Mouse (Mus musculus) neural tube, embryonic 15.5 days (tissue): ENCODE measurements around the gene Arhgap15. TPM values are rescaled to one million over a fixed set of nuclear protein-coding genes. Genes with fewer than 3 reads are reported as not detected.

Experiments used
- ATAC-seq: fragments of 200-750 bp; cut with Nextera tagmentation; 2 replicates; pipeline ENCODE4 v1.8.0; 2017; ENCODE audit warnings: mild to moderate bottlenecking, moderate TSS enrichment, moderate library complexity; ENCODE audit not compliant: low FRiP score
- H3K27ac ChIP-seq: fragments of 300-500 bp; sonication (generic); replicated peaks from 2 replicates; pipeline ENCODE4 v1.5.1; 2015; ENCODE audit warnings: mild to moderate bottlenecking, inconsistent platforms
- H3K27me3 ChIP-seq: fragments of 300-500 bp; sonication (generic); replicated peaks from 2 replicates; pipeline ENCODE4 v1.6.1; 2015; ENCODE audit warnings: inconsistent platforms
- H3K36me3 ChIP-seq: fragments of 300-500 bp; sonication (generic); 2 replicates; pipeline ENCODE4 v1.6.1; 2015; ENCODE audit warnings: inconsistent platforms
- H3K4me1 ChIP-seq: fragments of 300-500 bp; sonication (generic); 2 replicates; pipeline ENCODE4 v1.6.1; 2015; ENCODE audit warnings: inconsistent platforms
- H3K4me2 ChIP-seq: fragments of 300-500 bp; sonication (generic); 2 replicates; pipeline ENCODE4 v1.6.1; 2015; ENCODE audit warnings: inconsistent platforms, mild to moderate bottlenecking, moderate library complexity
- H3K4me3 ChIP-seq: fragments of 300-500 bp; sonication (generic); replicated peaks from 2 replicates; pipeline ENCODE4 v1.5.1; 2015; ENCODE audit warnings: mild to moderate bottlenecking, inconsistent platforms
- H3K9ac ChIP-seq: fragments of 300-500 bp; sonication (generic); replicated peaks from 2 replicates; pipeline ENCODE4 v1.6.1; 2015; ENCODE audit warnings: mild to moderate bottlenecking, inconsistent platforms
- H3K9me3 ChIP-seq: fragments of 300-500 bp; sonication (generic); replicated peaks from 2 replicates; pipeline ENCODE4 v1.6.1; 2016; ENCODE audit warnings: inconsistent platforms
- WGBS: fragments of 180-500 bp; shearing (Covaris S2); methylation state at CpG from one replicate; pipeline ENCODE4 v1.1.7; 2015; ENCODE audit warnings: mixed read lengths; 5-methylcytosine and 5-hydroxymethylcytosine counted together
- polyA plus RNA-seq: library from polyadenylated mRNA; unstranded; fragments of >200 nt; fragmentation: Nextera tagmentation; extraction: Ambion mirVana; gene quantifications from 2 replicates; pipeline ENCODE4 v1.2.1, GENCODE M21; 2015

The Arhgap15 gene
- polyA plus RNA-seq, 1 experiment from 2014 or later = 3.0 TPM

GRCm38 (mm10) chr2:44395577-44395976 lies 647.0 kb downstream of the Arhgap15 start:
- H3K27me3 ChIP-seq = no peaks in the 10 kb centered on the region
- 69% methylated on average over 2 of the region's 2 CpGs for WGBS
- no peak overlapping the region for H3K27ac ChIP-seq
- no peak overlapping the region for H3K4me2 ChIP-seq
- no peak overlapping the region for H3K4me3 ChIP-seq
- no peak for ATAC-seq
- H3K4me1 ChIP-seq = peaks cover 4% of the 10 kb centered on the region; the same call in 1 of the 2 replicates
- H3K36me3 ChIP-seq = no peaks in the 10 kb centered on the region
- no peaks in the 10 kb centered on the region for H3K9me3 ChIP-seq
- no peak overlapping the region for H3K9ac ChIP-seq

- no peaks in the 10 kb centered on the region for H3K9me3 ChIP-seq
- H3K4me1 ChIP-seq = peaks cover 4% of the 10 kb centered on the region; the same call in 1 of the 2 replicates
- H3K36me3 ChIP-seq = no peaks in the 10 kb centered on the region
- H3K4me3 ChIP-seq = no peak overlapping the region
- ATAC-seq = no peak
- WGBS = 3% methylated on average over 1 of the region's 1 CpGs
- H3K4me2 ChIP-seq = no peak overlapping the region
- H3K27ac ChIP-seq = no peak overlapping the region
- H3K9ac ChIP-seq = no peak overlapping the region
- H3K27me3 ChIP-seq = no peaks in the 10 kb centered on the region
Measured at GRCm38 (mm10) chr2:44397209-44397608, 648.6 kb downstream of the Arhgap15 start.

- WGBS = 53% methylated on average over 4 of the region's 4 CpGs
Measured at GRCm38 (mm10) chr2:44397735-44398337, 649.2 kb downstream of the Arhgap15 start.

GRCm38 (mm10) chr2:44399191-44399926 lies 650.7 kb downstream of the Arhgap15 start:
- Histone ChIP-seq H3K4me3 (no peak overlapping the region), H3K9me3 (no peaks in the 10 kb centered on the region), H3K36me3 (no peaks in the 10 kb centered on the region), H3K27ac (no peak overlapping the region), H3K4me1 (peaks cover 4% of the 10 kb centered on the region; the same call in 1 of the 2 replicates), H3K27me3 (no peaks in the 10 kb centered on the region), H3K4me2 (no peak overlapping the region), H3K9ac (no peak overlapping the region)
- no peak for ATAC-seq

More at GRCm38 (mm10) chr2:44397735-44398337, 649.2 kb downstream of the Arhgap15 start:
- H3K27ac ChIP-seq = no peak overlapping the region
- H3K4me3 ChIP-seq = no peak overlapping the region
- no peaks in the 10 kb centered on the region for H3K9me3 ChIP-seq
- no peak for ATAC-seq
- no peak overlapping the region for H3K4me2 ChIP-seq
- H3K4me1 ChIP-seq = peaks cover 4% of the 10 kb centered on the region; the same call in 1 of the 2 replicates
- no peaks in the 10 kb centered on the region for H3K36me3 ChIP-seq
- H3K9ac ChIP-seq = no peak overlapping the region
- H3K27me3 ChIP-seq = no peaks in the 10 kb centered on the region

GRCm38 (mm10) chr2:44401704-44402422 lies 653.2 kb downstream of the Arhgap15 start:
- Histone ChIP-seq H3K27me3 (no peaks in the 10 kb centered on the region), H3K27ac (no peak overlapping the region), H3K4me1 (no peaks in the 10 kb centered on the region), H3K4me2 (no peak overlapping the region), H3K4me3 (no peak overlapping the region), H3K9me3 (no peaks in the 10 kb centered on the region), H3K36me3 (no peaks in the 10 kb centered on the region), H3K9ac (no peak overlapping the region)
- 81% methylated on average over 3 of the region's 3 CpGs for WGBS
- ATAC-seq = no peak

- Histone ChIP-seq H3K36me3 (no peaks in the 10 kb centered on the region), H3K4me1 (no peaks in the 10 kb centered on the region), H3K9me3 (no peaks in the 10 kb centered on the region), H3K27me3 (no peaks in the 10 kb centered on the region), H3K27ac (no peak overlapping the region), H3K4me3 (no peak overlapping the region), H3K9ac (no peak overlapping the region), H3K4me2 (no peak overlapping the region)
- ATAC-seq = no peak
- 59% methylated on average over 2 of the region's 2 CpGs for WGBS
Measured at GRCm38 (mm10) chr2:44411660-44412059, 663.0 kb downstream of the Arhgap15 start.

GRCm38 (mm10) chr2:44416331-44416730 lies 667.7 kb downstream of the Arhgap15 start:
- Histone ChIP-seq H3K36me3 (no peaks in the 10 kb centered on the region), H3K4me1 (no peaks in the 10 kb centered on the region), H3K9me3 (no peaks in the 10 kb centered on the region), H3K9ac (no peak overlapping the region), H3K4me3 (no peak overlapping the region), H3K4me2 (no peak overlapping the region), H3K27ac (no peak overlapping the region), H3K27me3 (no peaks in the 10 kb centered on the region)
- 90% methylated on average over 4 of the region's 4 CpGs for WGBS
- no peak for ATAC-seq

GRCm38 (mm10) chr2:44419547-44420225 lies 671.1 kb downstream of the Arhgap15 start:
- no peak overlapping the region for H3K4me2 ChIP-seq
- H3K27ac ChIP-seq = no peak overlapping the region
- no peaks in the 10 kb centered on the region for H3K9me3 ChIP-seq
- H3K9ac ChIP-seq = no peak overlapping the region
- ATAC-seq = no peak
- H3K27me3 ChIP-seq = no peaks in the 10 kb centered on the region
- no peaks in the 10 kb centered on the region for H3K36me3 ChIP-seq
- no peaks in the 10 kb centered on the region for H3K4me1 ChIP-seq
- 72% methylated on average over 4 of the region's 4 CpGs for WGBS
- no peak overlapping the region for H3K4me3 ChIP-seq

GRCm38 (mm10) chr2:44430521-44430920 lies 681.9 kb downstream of the Arhgap15 start:
- Histone ChIP-seq H3K9ac (no peak overlapping the region), H3K36me3 (no peaks in the 10 kb centered on the region), H3K4me1 (no peaks in the 10 kb centered on the region), H3K4me2 (no peak overlapping the region), H3K4me3 (no peak overlapping the region), H3K9me3 (no peaks in the 10 kb centered on the region), H3K27me3 (no peaks in the 10 kb centered on the region), H3K27ac (no peak overlapping the region)
- WGBS = 75% methylated on average over 9 of the region's 9 CpGs
- ATAC-seq = no peak

GRCm38 (mm10) chr2:44436652-44437051 lies 688.0 kb downstream of the Arhgap15 start:
- Histone ChIP-seq H3K4me3 (no peak overlapping the region), H3K4me2 (no peak overlapping the region), H3K9me3 (no peaks in the 10 kb centered on the region; the same call in 1 of the 2 replicates), H3K9ac (no peak overlapping the region), H3K36me3 (no peaks in the 10 kb centered on the region), H3K27ac (no peak overlapping the region), H3K4me1 (no peaks in the 10 kb centered on the region), H3K27me3 (no peaks in the 10 kb centered on the region)
- ATAC-seq = no peak
- WGBS = 63% methylated on average over 5 of the region's 5 CpGs

GRCm38 (mm10) chr2:44437496-44438057 lies 689.0 kb downstream of the Arhgap15 start:
- Histone ChIP-seq H3K27me3 (no peaks in the 10 kb centered on the region), H3K9me3 (no peaks in the 10 kb centered on the region; the same call in none of the 2 replicates), H3K4me1 (no peaks in the 10 kb centered on the region), H3K36me3 (no peaks in the 10 kb centered on the region), H3K4me2 (no peak overlapping the region), H3K4me3 (no peak overlapping the region), H3K9ac (no peak overlapping the region), H3K27ac (no peak overlapping the region)
- no peak for ATAC-seq
- 64% methylated on average over 8 of the region's 8 CpGs for WGBS
